Mouse (Mus musculus): ENCODE data around the gene Gm5269.

Gene Gm5269

DNA sequence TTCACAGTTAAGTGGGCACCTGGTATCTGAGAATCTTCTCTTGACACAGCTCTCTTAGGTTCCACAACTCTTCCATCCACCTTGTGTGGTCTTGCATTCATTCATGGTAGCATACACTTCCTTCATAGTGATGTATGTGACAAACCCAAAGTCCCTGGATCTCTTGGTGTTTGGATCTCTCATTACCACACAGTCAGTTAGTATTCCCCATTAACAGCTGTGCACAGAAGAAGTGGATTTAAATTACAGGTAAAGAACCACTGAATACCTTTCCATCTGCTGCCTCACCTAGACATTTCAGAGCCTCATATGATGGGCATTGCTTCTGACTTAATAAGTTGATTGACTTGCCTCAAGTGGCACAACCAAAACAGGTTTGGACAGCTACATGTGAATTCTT, at the start of gene Gm5269:
Gene Gm5269, minus strand, starts transcription at position 101 of the 400 bp plus-strand sequence.
- DNase-seq, result no peak

DNA sequence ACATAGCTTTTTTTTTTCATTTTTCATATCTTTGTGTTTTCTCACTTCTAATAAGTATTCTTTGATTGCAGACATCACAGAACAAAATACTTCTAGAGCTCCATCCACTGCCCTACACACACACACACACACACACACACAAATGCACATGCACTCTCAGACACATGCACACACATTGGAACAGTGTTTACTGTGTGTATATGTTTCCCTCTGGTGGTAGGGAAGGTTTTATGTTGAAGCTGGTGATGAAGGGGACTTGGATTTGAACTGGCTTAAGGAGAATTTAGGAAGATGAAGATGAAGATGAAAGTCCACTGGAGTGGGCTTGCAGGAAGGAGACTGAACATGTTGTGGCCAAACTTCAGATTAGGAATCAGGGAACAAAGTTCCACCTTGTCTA, 41.1 kb upstream of the Gm5269 start:
- no peak for DNase-seq

DNA sequence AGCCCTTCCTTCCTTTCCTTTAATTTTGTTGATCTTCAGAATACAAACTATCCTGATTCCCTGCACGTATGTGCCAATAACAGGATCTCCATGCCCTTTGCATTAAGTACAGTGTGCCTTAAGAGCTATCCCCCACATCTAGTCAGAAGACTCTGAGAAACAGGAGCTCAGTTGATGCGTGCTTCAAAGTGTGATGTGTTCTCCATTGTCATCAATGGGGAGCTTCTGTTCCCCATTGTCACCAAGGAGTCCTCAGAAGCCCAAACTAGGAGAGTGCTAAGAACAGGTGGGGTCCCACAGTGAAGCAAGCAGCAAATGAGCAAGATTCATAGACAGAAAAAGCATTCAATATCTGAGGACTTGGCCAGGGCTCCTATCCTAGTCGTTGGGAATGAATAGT, 36.8 kb upstream of the Gm5269 start:
- DNase-seq, result no peak

DNA sequence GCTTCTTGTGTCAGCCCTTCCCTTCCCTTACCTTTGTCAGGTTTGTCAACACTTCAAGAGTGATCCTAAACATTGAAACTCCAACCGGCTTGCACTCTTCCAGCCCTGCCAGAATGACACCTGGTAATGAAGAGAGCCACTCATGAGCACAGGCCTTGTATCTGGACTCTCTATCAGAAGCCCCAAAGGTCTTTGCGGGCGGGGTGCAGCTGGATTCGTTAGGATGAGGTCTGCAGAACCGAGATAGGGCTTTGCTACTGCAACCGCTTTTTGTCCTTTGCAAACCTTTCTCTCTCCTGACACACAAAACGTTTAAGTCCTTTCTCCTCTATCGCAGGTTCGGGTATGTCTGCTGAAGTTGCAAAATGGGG, 36.3 kb upstream of the Gm5269 start, which contains the start of gene Slc40a1:
Gene Slc40a1, minus strand, starts transcription at position 131 of the 371 bp plus-strand sequence.
- DNase-seq, result no peak

DNA sequence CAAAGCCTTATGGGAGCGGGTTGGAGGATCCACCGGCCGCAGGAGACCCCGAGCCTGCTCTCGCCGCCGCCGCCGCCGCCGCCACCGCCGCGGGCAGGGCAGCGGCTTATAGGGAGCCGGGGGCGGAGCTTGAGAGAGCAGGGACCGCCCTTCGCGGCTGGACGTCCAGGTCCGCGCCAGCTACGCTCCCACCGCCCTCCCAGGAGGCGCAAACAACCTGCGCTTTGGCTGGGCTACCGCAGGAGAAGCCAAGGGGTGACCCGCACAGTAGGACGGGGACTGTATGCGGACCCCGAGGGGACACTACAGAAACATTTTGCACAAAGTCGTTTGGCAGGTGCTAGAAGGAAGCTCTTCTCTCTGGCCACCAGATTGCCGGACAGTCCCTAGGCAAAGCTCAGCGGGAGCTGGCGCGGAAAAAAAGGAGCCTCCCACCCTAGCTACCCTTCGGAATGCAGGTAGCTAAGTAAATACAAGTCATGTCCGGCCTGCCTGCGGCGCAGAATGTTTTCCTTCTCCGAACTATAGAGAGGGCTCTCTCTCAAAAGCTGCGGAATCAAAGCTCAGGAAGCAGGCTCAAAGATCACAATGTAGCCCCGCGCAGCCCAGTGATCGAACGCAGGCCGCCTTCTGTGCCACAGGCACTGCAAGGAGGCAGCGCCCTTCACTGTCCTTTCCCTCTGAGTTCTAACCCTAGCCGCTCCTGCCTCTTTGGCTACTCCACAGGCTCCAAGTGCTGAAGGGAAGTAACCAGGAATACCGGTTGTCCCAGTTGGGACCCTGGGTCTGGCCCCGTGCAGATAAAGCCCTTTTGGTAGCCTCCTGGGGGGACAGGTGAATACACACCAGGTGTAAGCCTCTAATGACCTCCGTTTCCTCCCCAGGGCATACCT, 35.7 kb upstream of the Gm5269 start:
- peak; percentile 93 for DNase-seq

DNA sequence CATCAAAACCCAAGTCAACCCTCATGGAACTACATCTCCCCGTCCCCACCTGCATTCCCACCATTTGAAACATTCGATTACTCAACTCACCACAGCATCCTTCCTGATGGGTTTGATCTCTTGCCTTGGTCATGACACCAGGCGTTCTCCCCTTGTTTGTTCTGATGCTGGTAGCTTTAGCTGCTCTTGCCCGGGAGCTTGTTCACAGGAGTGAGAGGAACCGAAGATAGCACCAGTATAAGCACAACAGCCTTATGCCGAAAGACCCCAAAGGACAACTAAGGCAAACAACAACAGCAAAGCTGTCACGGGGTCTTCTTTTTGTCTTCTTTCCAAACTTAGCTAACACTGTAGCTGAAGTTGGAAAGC, 35.0 kb upstream of the Gm5269 start:
- DNase-seq, result no peak

DNA sequence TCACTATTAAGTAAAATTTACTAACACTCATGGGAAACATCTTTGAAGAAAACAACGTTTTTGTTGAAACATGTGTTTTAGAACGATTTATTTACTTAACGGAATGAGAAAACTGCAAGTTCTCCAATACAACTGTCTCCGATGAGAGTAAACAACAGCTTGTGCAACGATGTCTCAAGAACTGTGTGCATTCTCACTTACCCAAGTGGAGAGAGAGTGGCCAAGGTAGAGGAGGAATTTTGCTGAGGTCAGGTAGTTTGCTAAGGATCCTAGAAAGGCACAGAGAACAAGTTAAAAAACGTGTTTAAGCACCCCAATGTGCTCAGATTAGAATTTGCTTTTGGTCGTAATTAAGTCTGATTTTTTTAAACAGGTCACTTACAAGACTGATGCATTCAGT, 34.4 kb upstream of the Gm5269 start:
- no peak for DNase-seq

DNA sequence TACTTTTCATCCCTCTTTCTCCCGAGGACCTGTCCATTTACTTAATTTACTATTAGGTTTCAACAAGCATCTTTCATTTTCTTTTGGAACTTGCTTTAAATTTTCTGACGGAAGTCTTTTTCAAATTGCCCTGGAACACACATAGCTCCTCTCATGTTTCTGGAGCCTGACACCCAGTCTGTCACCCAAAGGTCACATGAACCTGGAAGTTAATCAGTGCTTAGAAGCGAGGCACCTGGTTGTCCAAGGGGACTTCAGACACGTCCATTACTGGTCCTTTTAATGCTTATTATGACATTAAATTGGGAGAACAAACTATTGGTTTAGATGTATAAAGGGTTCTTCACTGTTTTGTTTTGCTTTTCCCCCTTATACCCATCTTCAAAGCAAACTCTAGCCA, 33.2 kb upstream of the Gm5269 start:
- DNase-seq, result no peak

DNA sequence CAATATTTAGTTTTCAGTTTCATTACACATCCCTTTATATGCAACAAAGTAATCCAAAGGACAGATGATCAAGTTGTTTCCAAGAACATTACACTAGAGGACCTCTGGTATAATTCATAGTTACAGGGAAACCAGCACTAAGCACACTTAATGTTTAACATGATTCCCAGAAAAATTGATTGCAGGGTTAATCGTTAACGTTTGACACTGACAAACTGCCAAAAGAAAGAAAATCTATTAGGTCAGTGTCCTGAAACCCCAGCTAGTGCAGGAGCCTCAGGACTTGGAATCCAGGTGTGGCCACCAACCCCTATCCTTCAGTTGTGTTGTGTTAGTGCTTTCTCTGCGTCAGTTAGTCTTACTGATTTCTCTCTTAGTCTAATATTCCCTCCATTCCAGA, 30.6 kb upstream of the Gm5269 start:
- DNase-seq, result no peak

DNA sequence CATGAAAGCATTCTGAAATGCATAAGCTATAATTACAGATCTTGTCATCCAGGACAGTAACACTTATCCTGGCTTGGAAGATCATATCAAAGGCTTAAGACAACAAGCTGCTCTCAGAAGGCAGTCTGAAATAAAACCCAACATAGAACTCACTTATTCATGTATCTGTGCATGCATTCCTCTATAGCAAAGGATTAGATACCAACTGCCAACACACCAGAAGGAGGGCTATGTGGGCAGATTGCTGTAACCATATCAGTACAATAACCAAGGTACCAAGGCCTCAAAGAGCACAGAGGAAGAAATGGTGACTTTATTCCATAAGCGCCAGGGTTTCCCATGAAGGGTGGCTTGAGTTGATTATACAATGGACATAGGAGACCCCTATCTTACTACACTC, 29.7 kb upstream of the Gm5269 start:
- DNase-seq, result no peak

DNA sequence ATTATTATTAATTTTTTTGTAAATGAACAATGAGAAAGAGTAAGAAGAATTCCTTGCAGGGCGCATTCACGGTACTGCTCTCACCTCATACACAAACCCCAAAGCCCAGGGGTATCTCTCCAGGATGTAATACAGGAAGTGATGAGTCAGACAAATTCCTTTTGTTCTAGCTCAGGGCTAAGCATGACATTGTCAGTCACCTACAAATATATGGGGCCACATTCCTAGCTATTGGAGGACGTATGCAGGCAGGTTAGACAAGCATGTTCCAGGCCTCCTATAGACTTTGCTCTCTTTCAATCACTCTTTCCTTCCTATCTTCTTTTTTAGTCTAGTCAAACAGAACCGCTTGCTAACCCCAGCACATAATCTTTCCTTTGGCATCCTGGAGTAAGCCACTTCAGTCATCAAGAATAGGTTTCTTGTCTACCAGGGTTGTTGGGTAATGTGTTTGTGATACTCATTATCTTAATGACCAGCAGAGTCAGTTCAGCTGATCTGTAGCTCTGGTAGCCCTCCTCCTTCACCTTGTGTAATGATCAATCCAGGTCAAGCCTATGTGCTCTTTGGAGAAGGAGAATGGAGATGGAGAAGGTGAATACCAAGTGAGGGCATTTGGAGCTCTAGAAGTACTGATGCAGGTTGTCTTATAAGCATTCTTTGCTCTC, 27.2 kb upstream of the Gm5269 start:
- no peak for DNase-seq

DNA sequence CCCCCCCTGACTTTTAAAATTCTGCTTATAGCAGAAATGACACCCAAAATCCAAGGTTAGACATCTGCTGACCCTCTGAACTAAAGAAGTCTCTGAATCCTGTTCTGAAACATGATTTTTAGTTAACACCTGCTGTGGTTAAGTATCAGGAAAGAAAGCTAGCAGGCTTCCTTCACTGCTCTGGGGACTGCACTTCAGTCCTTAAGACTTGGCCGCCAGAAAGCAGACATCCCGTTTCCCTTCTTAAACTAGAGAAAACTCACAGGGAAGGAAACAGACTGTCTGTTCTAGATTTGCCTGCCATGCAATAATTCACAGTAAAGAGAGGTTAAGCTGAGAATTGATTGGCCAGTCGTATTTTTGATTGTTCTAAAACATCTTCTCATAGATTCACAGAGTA, 26.1 kb upstream of the Gm5269 start:
- DNase-seq, result no peak

DNA sequence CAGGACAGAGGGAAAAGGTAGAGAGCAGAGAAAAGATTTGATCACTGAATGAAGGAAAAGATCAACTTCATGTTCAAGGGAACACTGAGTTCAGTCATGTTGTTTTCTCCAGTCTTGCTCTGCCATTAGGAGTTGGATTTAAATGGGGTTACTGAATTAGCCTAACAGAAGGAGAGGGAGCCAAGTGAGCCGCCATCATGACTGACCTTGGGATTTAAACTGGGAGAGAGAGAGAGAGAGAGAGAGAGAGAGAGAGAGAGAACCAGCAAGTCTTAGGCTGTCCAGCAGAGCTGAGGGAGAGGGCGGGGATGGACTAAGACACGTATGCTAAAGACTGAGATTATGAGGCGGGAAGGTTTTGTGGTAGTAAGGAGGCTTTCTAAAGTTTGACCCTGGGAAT, 24.2 kb upstream of the Gm5269 start:
- no peak for DNase-seq

DNA sequence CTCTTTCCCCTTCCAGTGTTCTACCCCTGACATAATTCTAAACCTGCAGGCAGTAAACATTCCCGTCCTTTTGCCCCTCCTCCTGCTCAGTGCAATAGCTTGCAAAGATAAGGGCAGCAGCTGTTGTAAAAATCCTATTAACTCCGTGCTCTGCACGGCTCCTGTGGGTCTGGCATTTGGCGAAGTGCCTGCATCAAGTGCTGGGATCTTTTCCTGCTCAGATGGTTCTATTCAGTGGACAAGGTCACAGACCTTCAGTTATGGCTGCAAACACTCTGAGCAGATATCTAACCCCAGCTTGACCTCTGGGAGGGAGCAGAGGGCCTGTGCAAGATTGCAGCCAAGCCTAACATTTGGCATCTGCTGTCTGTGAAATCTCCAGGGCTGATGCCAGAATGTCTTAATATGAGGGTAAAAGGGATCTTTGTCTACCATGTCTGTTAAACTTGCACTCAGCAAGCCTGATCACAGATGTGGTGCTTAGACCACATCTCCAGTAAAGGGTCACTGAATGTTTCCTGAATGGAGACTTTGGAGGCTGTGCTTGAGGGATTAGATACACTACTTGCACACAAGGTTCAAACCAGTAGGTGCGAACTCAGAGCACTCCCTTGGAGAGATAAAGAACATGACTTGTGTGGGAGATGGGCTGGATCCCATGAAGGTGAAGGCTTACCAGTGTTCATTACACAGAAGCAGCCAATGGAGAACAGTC, 15.2 kb upstream of the Gm5269 start:
- DNase-seq, result peak; percentile 66

DNA sequence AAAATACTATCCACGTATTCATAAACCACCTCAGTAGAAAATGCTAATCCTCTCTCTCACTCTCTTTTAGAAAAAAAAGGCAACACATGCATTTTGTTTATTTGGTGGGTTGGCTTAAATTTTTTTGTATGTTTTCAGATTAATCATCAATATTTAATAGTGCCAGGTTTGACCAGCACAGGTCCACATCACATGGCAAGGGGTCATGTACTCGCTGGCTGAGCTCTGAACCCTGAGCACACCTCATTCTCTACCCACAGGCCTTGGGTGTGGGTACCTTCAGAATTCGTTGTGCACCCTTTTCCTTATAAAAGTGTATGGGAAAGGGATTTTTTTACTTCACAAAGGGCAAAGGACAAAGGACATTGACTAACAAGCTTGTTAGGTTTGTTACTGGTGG, 14.1 kb upstream of the Gm5269 start:
- no peak for DNase-seq

DNA sequence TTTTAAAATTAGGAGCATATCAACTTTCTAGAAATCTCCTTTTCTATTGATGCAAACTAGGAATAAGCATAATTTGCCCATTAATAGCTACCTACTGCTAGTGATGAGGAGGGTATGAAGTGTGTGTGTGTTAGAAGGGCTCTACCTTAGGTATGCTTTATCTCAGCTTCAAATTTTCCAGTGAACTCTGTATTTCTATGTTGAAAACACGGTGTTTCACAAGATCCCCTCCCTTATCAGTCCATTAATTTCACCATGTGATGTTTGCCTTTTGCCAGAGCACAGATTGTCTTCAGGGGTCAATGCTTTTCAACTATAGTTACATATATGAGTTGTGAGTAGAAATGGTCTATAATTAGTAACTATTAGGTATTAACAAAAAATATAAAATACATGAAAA, 8.0 kb upstream of the Gm5269 start:
- DNase-seq, result no peak

DNA sequence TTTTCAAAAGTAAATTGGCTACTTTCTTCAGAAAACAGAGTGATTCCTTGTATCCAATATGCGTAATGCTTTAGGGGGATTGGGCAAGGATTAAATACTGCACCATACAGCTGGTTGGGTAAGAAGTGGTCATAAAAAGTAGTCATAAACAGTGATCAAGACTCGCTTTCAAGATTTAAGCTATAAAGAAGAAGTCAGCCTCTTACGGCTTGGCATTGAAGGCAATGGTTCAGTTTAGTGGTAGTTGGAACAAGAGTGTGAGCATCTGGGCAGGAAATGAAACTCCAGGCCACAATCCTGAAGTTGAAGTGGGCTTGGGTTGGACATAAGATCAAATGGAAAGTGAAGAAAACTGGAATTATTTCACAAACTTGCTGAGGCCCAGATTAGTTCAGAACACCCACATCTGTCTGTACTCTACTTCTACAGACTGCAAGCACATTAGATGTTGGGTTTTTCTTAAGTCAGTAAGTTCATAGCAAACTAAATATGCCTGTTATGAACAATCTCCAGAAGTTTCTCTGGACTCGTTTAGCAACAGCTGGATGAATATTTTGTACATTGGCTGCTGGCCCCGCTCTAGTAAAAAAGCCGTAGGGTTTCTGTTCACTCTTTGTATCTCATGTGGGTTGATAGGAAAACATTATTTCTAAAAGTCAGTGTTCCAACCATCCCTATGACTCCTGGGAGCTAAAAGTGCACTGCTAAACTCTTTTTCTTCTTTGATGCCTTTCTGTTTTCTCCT, 4.3 kb upstream of the Gm5269 start:
- no peak for DNase-seq

DNA sequence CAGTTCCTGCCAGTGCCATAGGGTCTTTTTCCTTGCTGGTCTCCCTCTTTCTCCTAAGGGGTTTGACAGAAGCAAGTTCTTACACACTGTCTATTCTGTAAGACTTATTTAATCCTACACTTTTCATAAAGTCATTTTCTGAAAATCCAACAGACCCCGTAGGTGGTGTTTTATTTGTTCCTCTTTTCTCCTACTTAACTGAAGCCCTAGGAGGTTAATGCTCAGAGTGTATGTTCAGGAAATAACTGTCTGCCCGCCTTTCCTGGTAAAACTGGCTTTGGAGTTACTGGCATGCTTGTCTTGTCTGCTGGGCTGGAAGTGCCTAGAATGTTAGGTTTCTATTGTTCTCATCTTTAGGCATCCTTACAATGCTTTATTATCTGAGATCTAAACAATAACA, 1.9 kb upstream of the Gm5269 start:
- DNase-seq, result no peak

DNA sequence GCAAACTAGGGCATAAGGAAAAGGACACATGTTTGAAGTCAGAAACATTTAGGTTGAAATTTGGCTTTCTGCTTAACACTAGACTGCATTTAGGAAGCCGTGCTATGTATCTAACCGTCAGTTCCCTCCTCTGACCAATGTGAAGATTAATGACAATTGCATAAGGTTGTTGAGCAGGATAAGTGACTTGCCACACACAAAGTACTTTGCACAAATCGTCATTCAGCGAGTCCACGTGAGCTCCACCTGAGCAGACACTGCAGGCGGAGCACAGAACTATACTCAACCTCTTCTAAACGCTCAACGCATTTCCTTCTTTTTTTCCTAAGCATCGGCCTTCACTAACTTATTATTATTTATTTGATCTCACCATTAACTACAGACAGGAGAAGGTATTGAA, 3.3 kb downstream of the Gm5269 start:
- no peak for DNase-seq

DNA sequence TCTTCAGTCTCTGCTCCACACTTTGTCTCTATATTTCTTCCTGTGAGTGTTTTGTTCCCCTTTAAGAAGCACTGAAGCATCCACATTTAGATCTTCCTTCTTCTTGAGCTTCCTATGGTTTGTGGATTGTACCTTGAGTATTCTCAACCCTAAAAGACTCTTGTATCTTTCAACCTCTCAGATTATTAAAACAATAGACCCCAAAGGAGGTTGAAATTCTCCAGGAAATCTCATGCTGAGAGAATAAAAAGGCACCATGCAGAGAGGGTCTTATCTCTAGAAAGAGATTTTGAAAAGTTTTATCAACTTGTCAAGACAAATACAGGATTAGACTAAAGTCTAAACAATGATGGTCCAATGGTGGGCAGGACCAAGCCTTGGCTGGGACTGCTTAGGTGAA, 6.7 kb downstream of the Gm5269 start:
- no peak for DNase-seq

DNA sequence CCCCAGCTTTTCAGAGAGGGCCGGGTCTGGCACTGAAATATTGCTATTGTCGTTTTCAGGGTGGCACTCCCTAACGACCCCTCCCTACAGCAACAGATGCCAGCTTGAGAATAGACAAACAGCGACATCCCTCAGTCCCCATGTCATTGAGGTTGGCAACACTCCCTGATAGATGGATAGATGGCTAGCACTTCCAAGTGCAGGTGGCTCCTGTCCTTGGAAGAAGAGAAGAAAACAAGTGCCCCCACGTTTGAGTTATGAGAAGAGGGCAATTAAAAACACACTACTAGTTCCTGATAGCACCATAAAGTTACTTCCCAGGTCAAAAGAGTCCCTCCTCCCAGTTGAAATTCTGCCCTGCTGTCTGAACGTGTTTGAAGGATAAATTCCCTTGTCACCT, 8.0 kb downstream of the Gm5269 start:
- DNase-seq, result no peak

DNA sequence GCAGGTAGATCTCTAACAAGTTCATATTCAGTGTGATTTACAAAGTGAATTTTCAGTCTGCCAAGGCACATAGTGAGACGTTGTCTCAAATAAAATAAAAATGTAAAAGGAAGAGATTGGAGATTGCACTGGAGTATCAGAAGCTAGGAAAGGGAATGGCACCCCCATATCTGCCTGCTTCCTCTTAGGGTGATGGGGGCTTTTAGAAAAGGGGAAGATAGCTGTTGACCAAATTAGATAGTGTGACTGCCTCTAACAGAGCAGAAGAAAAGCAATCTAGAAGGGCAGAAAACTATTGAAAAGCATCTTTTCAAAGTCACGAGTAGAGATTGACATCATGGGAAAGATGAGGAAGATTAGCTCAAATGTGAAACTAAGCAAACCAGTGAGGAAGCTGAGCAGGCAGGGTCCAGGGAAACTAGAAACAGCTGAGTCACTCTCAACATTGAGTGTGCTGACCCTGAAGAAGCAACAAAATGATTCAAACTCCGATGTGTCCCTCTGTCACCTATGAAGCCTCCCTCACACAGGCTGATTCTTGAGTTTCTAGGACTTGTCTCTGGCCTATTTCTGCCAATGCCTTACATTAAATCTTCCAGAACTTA, 8.7 kb downstream of the Gm5269 start:
- DNase-seq, result no peak

DNA sequence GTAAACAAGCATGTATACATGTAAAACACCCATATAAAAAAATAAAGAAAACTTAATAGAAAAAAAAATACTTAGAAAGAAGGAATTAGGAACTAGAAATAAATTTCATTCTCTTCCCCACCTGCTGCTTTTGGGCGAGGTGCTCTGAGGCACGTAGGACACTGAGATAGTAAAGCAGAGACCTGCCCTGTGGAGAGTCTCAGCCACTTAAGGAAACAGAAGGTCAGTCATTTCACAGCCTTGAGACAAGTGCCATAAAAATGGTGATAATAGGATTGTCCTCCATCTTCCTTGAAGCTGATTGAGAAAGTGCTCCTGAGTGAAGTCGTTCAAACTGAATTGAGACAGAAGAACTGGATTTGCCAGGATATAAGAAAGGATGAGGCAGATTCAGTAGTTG, 12.6 kb downstream of the Gm5269 start:
- DNase-seq, result no peak

Data from embryo, embryonic 11 days (tissue).